Mouse (Mus musculus) cerebellum, adult 9-11 months (tissue): ENCODE measurements around the gene Amy2a2.
"Not testable (repeated sequence)": the region's sequence is repeated elsewhere in the genome, so short reads cannot be mapped to it uniquely, and the experiment has no call there.

ENCODE experiments used
- DNase-seq: peaks from one replicate; pipeline ENCODE4 v3.0.0; 2022

Gene Amy2a2

DNA sequence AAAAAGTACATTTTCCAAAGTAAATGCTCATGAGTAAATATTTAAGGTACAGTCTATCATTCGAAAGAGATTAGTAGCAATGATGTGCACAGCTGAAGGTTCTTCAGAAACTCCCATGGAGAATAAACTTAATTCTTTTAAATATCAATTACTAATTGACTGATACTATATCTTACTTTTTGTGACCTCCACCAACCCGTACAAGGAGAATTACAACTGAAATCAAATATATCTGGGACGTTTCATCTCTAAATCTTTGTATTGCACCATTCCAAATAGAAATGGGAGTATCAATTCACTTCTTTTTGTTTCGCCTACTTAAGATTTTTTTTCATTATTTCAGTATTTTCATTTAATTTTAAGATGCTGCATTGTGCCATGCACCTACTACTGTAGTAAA, at the start of gene Amy2a2:
Amy2a2 (minus strand) TSS at position 101 of the 400 bp plus-strand sequence.
- DNase-seq, result not testable (repeated sequence)

DNA sequence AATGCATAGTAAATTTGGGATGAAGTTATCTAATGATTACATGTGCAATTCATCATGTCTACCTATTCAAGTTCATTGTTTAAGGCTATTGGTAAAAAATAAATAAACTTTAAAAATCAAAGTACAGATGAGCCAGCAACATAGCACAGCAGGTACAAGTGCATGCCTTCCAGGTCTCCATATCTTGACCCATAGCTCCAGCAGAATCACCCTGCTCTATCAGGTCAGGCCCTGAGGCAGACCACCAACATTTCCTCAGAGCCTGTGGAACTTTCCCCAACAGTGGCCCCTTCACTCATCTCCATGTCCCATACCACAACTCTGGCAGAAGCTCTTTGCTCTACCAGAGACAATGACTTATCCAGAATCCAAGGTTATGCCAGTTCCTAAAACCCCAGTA, 11.0 kb downstream of the Amy2a2 start:
- DNase-seq, result not testable (repeated sequence)

DNA sequence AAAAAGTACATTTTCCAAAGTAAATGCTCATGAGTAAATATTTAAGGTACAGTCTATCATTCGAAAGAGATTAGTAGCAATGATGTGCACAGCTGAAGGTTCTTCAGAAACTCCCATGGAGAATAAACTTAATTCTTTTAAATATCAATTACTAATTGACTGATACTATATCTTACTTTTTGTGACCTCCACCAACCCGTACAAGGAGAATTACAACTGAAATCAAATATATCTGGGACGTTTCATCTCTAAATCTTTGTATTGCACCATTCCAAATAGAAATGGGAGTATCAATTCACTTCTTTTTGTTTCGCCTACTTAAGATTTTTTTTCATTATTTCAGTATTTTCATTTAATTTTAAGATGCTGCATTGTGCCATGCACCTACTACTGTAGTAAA, 32.5 kb downstream of the Amy2a2 start, which contains the start of gene Amy2a3:
Amy2a3 (minus strand) TSS at position 101 of the 400 bp plus-strand sequence.
- DNase-seq, result not testable (repeated sequence)

DNA sequence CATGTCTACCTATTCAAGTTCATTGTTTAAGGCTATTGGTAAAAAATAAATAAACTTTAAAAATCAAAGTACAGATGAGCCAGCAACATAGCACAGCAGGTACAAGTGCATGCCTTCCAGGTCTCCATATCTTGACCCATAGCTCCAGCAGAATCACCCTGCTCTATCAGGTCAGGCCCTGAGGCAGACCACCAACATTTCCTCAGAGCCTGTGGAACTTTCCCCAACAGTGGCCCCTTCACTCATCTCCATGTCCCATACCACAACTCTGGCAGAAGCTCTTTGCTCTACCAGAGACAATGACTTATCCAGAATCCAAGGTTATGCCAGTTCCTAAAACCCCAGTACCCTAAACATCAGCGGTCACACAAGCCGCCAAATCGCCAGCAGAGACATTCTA, 43.5 kb downstream of the Amy2a2 start:
- not testable (repeated sequence) for DNase-seq
